Mouse (Mus musculus) stomach, postnatal 0 days (tissue): ENCODE measurements at regions not wholly inside any gene's neighbourhood (a gene's known extent, or its start where the extent isn't known, plus 50 kb on each side); places are given as distances from the start of the nearest gene placed in this dataset.

Source experiments
- CTCF ChIP-seq: IDR thresholded peaks from 2 replicates; pipeline ENCODE4 v1.5.1; 2016; ENCODE audit warnings: antibody characterized with exemption, low read depth, mild to moderate bottlenecking, moderate library complexity
- EP300 ChIP-seq: optimal IDR thresholded peaks from 2 replicates; pipeline ENCODE3; 2016; ENCODE audit warnings: antibody characterized with exemption

DNA sequence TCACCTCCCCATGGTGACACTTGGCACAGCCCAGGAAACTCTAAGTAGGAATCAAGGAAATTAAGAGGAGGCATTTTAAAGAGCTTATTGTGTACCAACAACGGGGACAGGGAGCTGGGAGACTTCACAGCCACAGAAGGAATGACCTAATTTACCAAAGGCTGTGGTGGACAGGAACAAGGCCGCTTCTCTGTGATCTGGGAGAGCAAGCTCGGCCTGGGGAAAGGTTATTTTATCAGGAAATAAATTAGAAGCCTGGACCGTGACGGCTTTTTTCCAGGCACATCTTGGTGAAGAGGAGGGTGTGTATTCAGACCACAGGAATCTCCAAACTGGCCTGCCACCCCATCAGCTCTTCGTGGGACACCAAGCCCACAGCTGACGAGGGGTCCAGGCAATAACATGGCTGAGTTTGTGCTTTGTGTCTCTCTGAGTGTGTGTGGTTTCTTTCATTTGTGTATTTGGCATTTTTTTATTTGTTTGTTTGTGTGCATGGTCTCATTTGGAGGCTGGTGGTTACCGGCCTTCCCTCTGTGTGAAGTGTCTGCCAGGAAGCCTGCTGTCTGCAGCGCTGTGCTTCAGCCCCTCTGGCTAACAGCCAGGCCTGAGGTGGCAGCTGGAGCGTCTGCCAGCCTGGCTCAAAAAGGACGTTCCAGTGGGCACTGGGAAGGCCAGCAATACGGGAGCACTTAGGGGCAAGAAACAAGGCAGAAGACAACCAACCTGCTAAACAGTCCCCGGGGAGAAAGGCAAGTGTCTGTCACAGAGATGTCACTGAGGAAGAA is 2174.6 kb upstream of the Gm7489 start:
- TF ChIP-seq CTCF = no peak
- TF ChIP-seq EP300 = no peak
